Mouse (Mus musculus): Measurements from ENCODE around the gene Omd. TPM values are rescaled to one million over a fixed set of nuclear protein-coding genes. Genes with fewer than 3 reads are reported as not detected.

The Omd gene
- total and polyA plus RNA-seq, 3 experiments: 0.37 TPM; not detected in 2

DNA sequence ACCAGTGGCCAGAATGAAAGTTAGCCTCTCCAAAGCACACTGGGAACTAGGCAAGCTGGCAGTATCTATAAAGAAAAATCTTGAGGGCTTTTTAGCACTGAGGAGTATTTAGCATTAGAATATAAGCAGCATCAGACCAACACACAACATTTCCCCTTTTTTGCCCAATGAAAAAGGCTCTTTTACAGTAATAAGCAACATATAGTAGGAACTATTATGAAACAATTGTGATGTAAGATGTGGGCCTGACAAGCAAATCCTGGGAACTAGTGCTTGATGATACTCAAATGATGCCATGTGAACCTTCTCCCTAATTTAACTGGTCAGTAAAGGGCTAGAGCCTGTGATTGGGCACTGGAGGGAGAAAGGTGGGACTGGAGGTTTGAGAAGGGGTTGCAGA, 45.9 kb downstream of the Omd start:
- Histone ChIP-seq H3K4me2 (ENCODE audit: insufficient read depth, low read depth, poor library complexity, severe bottlenecking) (no peak overlapping the region), H3K4me3 (replicated peaks in 1 of 3; ENCODE audit: low read depth in 2 of 3, low read length in 2 of 3, poor library complexity in 1 of 3) (no peak overlapping the region), H3K27ac (ENCODE audit: insufficient read depth, low read depth) (no peak overlapping the region), H3K9ac (ENCODE audit: insufficient read depth, low read depth) (no peak overlapping the region), H3K9me3 (replicated peaks; ENCODE audit: low read length) (no peaks in the 10 kb centered on the region), H3K27me3 (replicated peaks) (no peaks in the 10 kb centered on the region), H3K79me2 (replicated peaks; ENCODE audit: control insufficient read depth, extremely low read depth, insufficient read depth, poor library complexity, severe bottlenecking) (no peaks in the 10 kb centered on the region), H3K36me3 (replicated peaks in 1 of 2; ENCODE audit: control insufficient read depth in 1 of 2, insufficient read depth in 1 of 2, low read length in 1 of 2) (peaks cover 0 to 10% of the 10 kb centered on the region in 2 experiments), H3K4me1 (ENCODE audit: control insufficient read depth in 1 of 2, insufficient read depth in 2 of 2) (peaks cover 0 to 3% of the 10 kb centered on the region in 2 experiments; a peak in 1 of 4 replicates)
- dilution Hi-C loops (cut with MboI; ENCODE audit: extremely low pct_ligation_motif_present, extremely low pct_unique_long_range_greater_than_20kb, low sequenced_read_pairs) (no loop called here), in situ Hi-C loops (cut with MboI; ENCODE audit: low pct_ligation_motif_present, low pct_unique_long_range_greater_than_20kb, low sequenced_read_pairs) (no loop called here)
- no peak for DNase-seq (ENCODE audit: extremely low read depth)
- TF ChIP-seq UBTF (IDR thresholded peaks at IDR 0.05; ENCODE audit: low read depth, low read length) (no peak), TCF12 (IDR thresholded peaks at IDR 0.05; ENCODE audit: low read depth, low read length) (no peak), USF2 (conservative IDR thresholded peaks at IDR 0.05; ENCODE audit: low read depth, low read length) (no peak), IRF4 (IDR thresholded peaks at IDR 0.05; ENCODE audit: low read depth, low read length) (no peak)

GRCm38 (mm10) chr13:49629076-49629475, 46.8 kb downstream of the Omd start:
- H3K9ac ChIP-seq (ENCODE audit: insufficient read depth, low read depth): no peak overlapping the region
- TF ChIP-seq POLR2A (IDR thresholded peaks at IDR 0.05; ENCODE audit: low read depth, low read length) (no peak), ETS1 (conservative IDR thresholded peaks at IDR 0.05; ENCODE audit: low read depth, low read length) (no peak), EP300 (IDR thresholded peaks at IDR 0.05; ENCODE audit: low read length) (no peak), GABPA (IDR thresholded peaks at IDR 0.05; ENCODE audit: insufficient replicate concordance, low read depth, low read length) (no peak), IRF4 (IDR thresholded peaks at IDR 0.05; ENCODE audit: low read depth, low read length) (no peak), CTCF (conservative IDR thresholded peaks at IDR 0.05 in 1 of 2, IDR thresholded peaks at IDR 0.05 in 1 of 2; ENCODE audit: low read depth in 2 of 2, low read length in 2 of 2) (no peak), MXI1 (IDR thresholded peaks at IDR 0.05; ENCODE audit: low read depth, low read length) (no peak), RAD21 (IDR thresholded peaks at IDR 0.05; ENCODE audit: low read depth, low read length) (no peak), POLR2AphosphoS2 (IDR thresholded peaks at IDR 0.05; ENCODE audit: low read depth, low read length) (no peak), ZNF384 (IDR thresholded peaks at IDR 0.05; ENCODE audit: low read depth, low read length) (no peak), USF2 (conservative IDR thresholded peaks at IDR 0.05; ENCODE audit: low read depth, low read length) (no peak), USF1 (IDR thresholded peaks at IDR 0.05; ENCODE audit: low read depth, low read length) (no peak)
- no peak for DNase-seq (ENCODE audit: extremely low read depth)
- H3K4me2 ChIP-seq (ENCODE audit: insufficient read depth, low read depth, poor library complexity, severe bottlenecking): no peak overlapping the region
- H3K9me3 ChIP-seq (replicated peaks; ENCODE audit: low read length): no peaks in the 10 kb centered on the region
- peaks cover 0 to 3% of the 10 kb centered on the region in 2 experiments; a peak in 1 of 4 replicates for H3K4me1 ChIP-seq (ENCODE audit: control insufficient read depth in 1 of 2, insufficient read depth in 2 of 2)
- H3K36me3 ChIP-seq (replicated peaks in 1 of 2; ENCODE audit: control insufficient read depth in 1 of 2, insufficient read depth in 1 of 2, low read length in 1 of 2): peaks cover 0 to 11% of the 10 kb centered on the region in 2 experiments
- dilution Hi-C loops (cut with MboI; ENCODE audit: extremely low pct_ligation_motif_present, extremely low pct_unique_long_range_greater_than_20kb, low sequenced_read_pairs) (no loop called here), in situ Hi-C loops (cut with MboI; ENCODE audit: low pct_ligation_motif_present, low pct_unique_long_range_greater_than_20kb, low sequenced_read_pairs) (no loop called here)
- no peak overlapping the region for H3K4me3 ChIP-seq (replicated peaks in 1 of 3; ENCODE audit: low read depth in 2 of 3, low read length in 2 of 3, poor library complexity in 1 of 3)
- no peaks in the 10 kb centered on the region for H3K79me2 ChIP-seq (replicated peaks; ENCODE audit: control insufficient read depth, extremely low read depth, insufficient read depth, poor library complexity, severe bottlenecking)
- no peak overlapping the region for H3K27ac ChIP-seq (ENCODE audit: insufficient read depth, low read depth)
- H3K27me3 ChIP-seq (replicated peaks): no peaks in the 10 kb centered on the region

- Histone ChIP-seq H3K36me3 (replicated peaks in 1 of 2; ENCODE audit: control insufficient read depth in 1 of 2, insufficient read depth in 1 of 2, low read length in 1 of 2) (peaks cover 5 to 31% of the 10 kb centered on the region in 2 experiments), H3K4me1 (ENCODE audit: control insufficient read depth in 1 of 2, insufficient read depth in 2 of 2) (peaks cover 0 to 3% of the 10 kb centered on the region in 2 experiments; a peak in 1 of 4 replicates), H3K9ac (ENCODE audit: insufficient read depth, low read depth) (no peak overlapping the region), H3K79me2 (replicated peaks; ENCODE audit: control insufficient read depth, extremely low read depth, insufficient read depth, poor library complexity, severe bottlenecking) (no peaks in the 10 kb centered on the region), H3K9me3 (replicated peaks; ENCODE audit: low read length) (no peaks in the 10 kb centered on the region), H3K27me3 (replicated peaks) (no peaks in the 10 kb centered on the region), H3K4me2 (ENCODE audit: insufficient read depth, low read depth, poor library complexity, severe bottlenecking) (no peak overlapping the region), H3K4me3 (replicated peaks in 1 of 3; ENCODE audit: low read depth in 2 of 3, low read length in 2 of 3, poor library complexity in 1 of 3) (no peak overlapping the region), H3K27ac (ENCODE audit: insufficient read depth, low read depth) (no peak overlapping the region)
- TF ChIP-seq MAX (IDR thresholded peaks at IDR 0.05; ENCODE audit: low read length): no peak
- TF ChIP-seq USF2 (conservative IDR thresholded peaks at IDR 0.05; ENCODE audit: low read depth, low read length): no peak
- no peak for TF ChIP-seq POLR2AphosphoS2 (IDR thresholded peaks at IDR 0.05; ENCODE audit: low read depth, low read length)
- TF ChIP-seq CHD2 (IDR thresholded peaks at IDR 0.05; ENCODE audit: low read length): no peak
- TF ChIP-seq ZMIZ1 (IDR thresholded peaks at IDR 0.05; ENCODE audit: low read depth, low read length): no peak
- TF ChIP-seq E2F4 (IDR thresholded peaks at IDR 0.05; ENCODE audit: insufficient replicate concordance, low read depth, low read length): no peak
- TF ChIP-seq ELF1 (IDR thresholded peaks at IDR 0.05; ENCODE audit: low read depth, low read length): no peak
- no peak for TF ChIP-seq MYC (IDR thresholded peaks at IDR 0.05; ENCODE audit: low read depth, low read length)
- TF ChIP-seq GABPA (IDR thresholded peaks at IDR 0.05; ENCODE audit: insufficient replicate concordance, low read depth, low read length): no peak
- no peak for TF ChIP-seq JUN (IDR thresholded peaks at IDR 0.05; ENCODE audit: insufficient read depth, low read depth, low read length)
- dilution Hi-C loops (cut with MboI; ENCODE audit: extremely low pct_ligation_motif_present, extremely low pct_unique_long_range_greater_than_20kb, low sequenced_read_pairs) (no loop called here), in situ Hi-C loops (cut with MboI; ENCODE audit: low pct_ligation_motif_present, low pct_unique_long_range_greater_than_20kb, low sequenced_read_pairs) (loop anchor here (10.0 kb wide), 1 partner anchor 195 kb away; no protein-coding TSS in a partner anchor)
- DNase-seq (ENCODE audit: extremely low read depth): no peak
Observed at GRCm38 (mm10) chr13:49639965-49640364, 57.7 kb downstream of the Omd start.
